Mouse (Mus musculus): ENCODE measurements around the gene Wnk1.

DNA sequence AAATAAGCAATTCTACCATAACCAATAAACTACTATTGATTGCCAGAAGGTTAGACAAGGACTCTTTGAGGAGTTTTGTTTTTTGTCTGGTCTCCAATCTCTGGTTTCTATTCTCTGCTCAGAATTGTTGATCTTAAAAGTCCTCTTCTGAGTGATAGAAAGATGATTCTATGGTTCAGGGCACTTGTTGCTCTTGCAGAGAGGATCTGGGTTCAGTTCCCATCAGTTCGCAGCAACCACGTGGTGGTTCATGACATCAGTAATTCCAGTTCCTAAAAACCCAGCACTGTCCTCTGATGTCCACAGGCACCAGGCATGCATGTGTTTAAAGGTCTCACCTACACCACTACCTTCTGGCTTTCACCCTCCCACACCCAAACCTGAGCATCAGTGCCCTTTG is 46.5 kb upstream of the Wnk1 start:
- TF ChIP-seq POLR2A (IDR thresholded peaks at IDR 0.05; ENCODE audit: extremely low read depth, insufficient read depth, low read length) (no peak), CTCF (IDR thresholded peaks at IDR 0.05; ENCODE audit: low read depth, low read length) (no peak)
